Mouse (Mus musculus): Measurements from ENCODE around the gene Macc1. TPM values are rescaled to one million over a fixed set of nuclear protein-coding genes. Genes with fewer than 3 reads are reported as not detected.

Macc1 gene
- polyA plus RNA-seq, 1 experiment from 2014 or later, result 0.35 TPM

- H3K36me3 ChIP-seq, result no peaks in the 10 kb centered on the region
- DNase-seq (ENCODE audit: low spot score), result no peak
- H3K27me3 ChIP-seq (ENCODE audit: insufficient read depth, poor library complexity, severe bottlenecking), result no peaks in the 10 kb centered on the region
- no peaks in the 10 kb centered on the region for H3K9me3 ChIP-seq
- H3K4me3 ChIP-seq, result no peak overlapping the region
- no peaks in the 10 kb centered on the region for H3K4me1 ChIP-seq
- WGBS, result 87% methylated on average over 1 of the region's 1 CpGs
- H3K27ac ChIP-seq, result no peak overlapping the region
These were observed 88.2 kb downstream of the Macc1 start for GRCm38 (mm10) chr12:119402273-119402672.

GRCm38 (mm10) chr12:119402796-119403195 is 88.7 kb downstream of the Macc1 start:
- H3K4me3 ChIP-seq, result no peak overlapping the region
- no peak for DNase-seq (ENCODE audit: low spot score)
- WGBS, result 74% methylated on average over 3 of the region's 3 CpGs
- H3K27ac ChIP-seq, result no peak overlapping the region
- no peaks in the 10 kb centered on the region for H3K9me3 ChIP-seq
- no peaks in the 10 kb centered on the region for H3K4me1 ChIP-seq
- no peaks in the 10 kb centered on the region for H3K36me3 ChIP-seq
- no peaks in the 10 kb centered on the region for H3K27me3 ChIP-seq (ENCODE audit: insufficient read depth, poor library complexity, severe bottlenecking)

GRCm38 (mm10) chr12:119404810-119405209 is 90.7 kb downstream of the Macc1 start:
- Histone ChIP-seq H3K27me3 (ENCODE audit: insufficient read depth, poor library complexity, severe bottlenecking) (no peaks in the 10 kb centered on the region), H3K4me1 (no peaks in the 10 kb centered on the region), H3K27ac (no peak overlapping the region), H3K4me3 (no peak overlapping the region), H3K36me3 (no peaks in the 10 kb centered on the region), H3K9me3 (no peaks in the 10 kb centered on the region)
- WGBS, result 89% methylated on average over 1 of the region's 1 CpGs
- DNase-seq (ENCODE audit: low spot score), result no peak

- H3K4me1 ChIP-seq, result no peaks in the 10 kb centered on the region
- no peaks in the 10 kb centered on the region for H3K27me3 ChIP-seq (ENCODE audit: insufficient read depth, poor library complexity, severe bottlenecking)
- H3K27ac ChIP-seq, result no peak overlapping the region
- no peaks in the 10 kb centered on the region for H3K36me3 ChIP-seq
- no peak overlapping the region for H3K4me3 ChIP-seq
- no peak for DNase-seq (ENCODE audit: low spot score)
- no peaks in the 10 kb centered on the region for H3K9me3 ChIP-seq
These were observed 96.5 kb downstream of the Macc1 start for GRCm38 (mm10) chr12:119410522-119410921.

GRCm38 (mm10) chr12:119410956-119411355 is 96.9 kb downstream of the Macc1 start:
- no peak for DNase-seq (ENCODE audit: low spot score)
- 67% methylated on average over 2 of the region's 2 CpGs for WGBS
- no peak overlapping the region for H3K4me3 ChIP-seq
- no peaks in the 10 kb centered on the region for H3K36me3 ChIP-seq
- H3K4me1 ChIP-seq, result no peaks in the 10 kb centered on the region
- H3K27ac ChIP-seq, result no peak overlapping the region
- no peaks in the 10 kb centered on the region for H3K9me3 ChIP-seq
- H3K27me3 ChIP-seq (ENCODE audit: insufficient read depth, poor library complexity, severe bottlenecking), result no peaks in the 10 kb centered on the region

GRCm38 (mm10) chr12:119411982-119412381 is 97.9 kb downstream of the Macc1 start:
- 81% methylated on average over 2 of the region's 2 CpGs for WGBS
- H3K36me3 ChIP-seq, result no peaks in the 10 kb centered on the region

GRCm38 (mm10) chr12:119415900-119416299 is 101.8 kb downstream of the Macc1 start:
- no peak overlapping the region for H3K4me3 ChIP-seq
- WGBS, result 71% methylated on average over 2 of the region's 2 CpGs

More at GRCm38 (mm10) chr12:119411982-119412381, 97.9 kb downstream of the Macc1 start:
- no peak overlapping the region for H3K27ac ChIP-seq
- no peak overlapping the region for H3K4me3 ChIP-seq
- no peaks in the 10 kb centered on the region for H3K9me3 ChIP-seq
- no peaks in the 10 kb centered on the region for H3K27me3 ChIP-seq (ENCODE audit: insufficient read depth, poor library complexity, severe bottlenecking)
- no peaks in the 10 kb centered on the region for H3K4me1 ChIP-seq
- DNase-seq (ENCODE audit: low spot score), result no peak

GRCm38 (mm10) chr12:119425749-119426148 is 111.7 kb downstream of the Macc1 start:
- Histone ChIP-seq H3K27me3 (ENCODE audit: insufficient read depth, poor library complexity, severe bottlenecking) (no peaks in the 10 kb centered on the region), H3K27ac (no peak overlapping the region), H3K4me1 (no peaks in the 10 kb centered on the region), H3K9me3 (no peaks in the 10 kb centered on the region), H3K4me3 (no peak overlapping the region), H3K36me3 (no peaks in the 10 kb centered on the region)
- 55% methylated on average over 2 of the region's 2 CpGs for WGBS
- no peak for DNase-seq (ENCODE audit: low spot score)

More at GRCm38 (mm10) chr12:119415900-119416299, 101.8 kb downstream of the Macc1 start:
- Histone ChIP-seq H3K27ac (no peak overlapping the region), H3K4me1 (no peaks in the 10 kb centered on the region), H3K27me3 (ENCODE audit: insufficient read depth, poor library complexity, severe bottlenecking) (no peaks in the 10 kb centered on the region), H3K9me3 (no peaks in the 10 kb centered on the region), H3K36me3 (no peaks in the 10 kb centered on the region)
- DNase-seq (ENCODE audit: low spot score), result no peak

GRCm38 (mm10) chr12:119426182-119426886 is 112.3 kb downstream of the Macc1 start:
- 99% methylated on average over 2 of the region's 2 CpGs for WGBS
- Histone ChIP-seq H3K4me3 (no peak overlapping the region), H3K27me3 (ENCODE audit: insufficient read depth, poor library complexity, severe bottlenecking) (no peaks in the 10 kb centered on the region), H3K4me1 (no peaks in the 10 kb centered on the region), H3K27ac (no peak overlapping the region), H3K9me3 (no peaks in the 10 kb centered on the region), H3K36me3 (no peaks in the 10 kb centered on the region)
- no peak for DNase-seq (ENCODE audit: low spot score)

- Histone ChIP-seq H3K9me3 (no peaks in the 10 kb centered on the region), H3K36me3 (no peaks in the 10 kb centered on the region), H3K27ac (no peak overlapping the region), H3K27me3 (ENCODE audit: insufficient read depth, poor library complexity, severe bottlenecking) (no peaks in the 10 kb centered on the region), H3K4me3 (no peak overlapping the region), H3K4me1 (no peaks in the 10 kb centered on the region)
- no peak for DNase-seq (ENCODE audit: low spot score)
- 63% methylated on average over 1 of the region's 1 CpGs for WGBS
These were observed 112.8 kb downstream of the Macc1 start for GRCm38 (mm10) chr12:119426887-119427204.

- no peak for DNase-seq (ENCODE audit: low spot score)
- Histone ChIP-seq H3K27me3 (ENCODE audit: insufficient read depth, poor library complexity, severe bottlenecking) (no peaks in the 10 kb centered on the region), H3K36me3 (no peaks in the 10 kb centered on the region), H3K4me3 (no peak overlapping the region), H3K9me3 (no peaks in the 10 kb centered on the region), H3K27ac (no peak overlapping the region), H3K4me1 (no peaks in the 10 kb centered on the region)
- 78% methylated on average over 2 of the region's 2 CpGs for WGBS
These were observed 126.7 kb downstream of the Macc1 start for GRCm38 (mm10) chr12:119440720-119441119.

- Histone ChIP-seq H3K27me3 (ENCODE audit: insufficient read depth, poor library complexity, severe bottlenecking) (no peaks in the 10 kb centered on the region), H3K27ac (no peak overlapping the region), H3K4me3 (no peak overlapping the region), H3K4me1 (no peaks in the 10 kb centered on the region), H3K36me3 (no peaks in the 10 kb centered on the region), H3K9me3 (no peaks in the 10 kb centered on the region)
- WGBS, result 85% methylated on average over 2 of the region's 2 CpGs
- DNase-seq (ENCODE audit: low spot score), result no peak
These were observed 136.0 kb downstream of the Macc1 start for GRCm38 (mm10) chr12:119450116-119450515.

GRCm38 (mm10) chr12:119451232-119451631 is 137.2 kb downstream of the Macc1 start:
- Histone ChIP-seq H3K4me1 (no peaks in the 10 kb centered on the region), H3K36me3 (no peaks in the 10 kb centered on the region), H3K27ac (no peak overlapping the region), H3K4me3 (no peak overlapping the region), H3K9me3 (no peaks in the 10 kb centered on the region), H3K27me3 (ENCODE audit: insufficient read depth, poor library complexity, severe bottlenecking) (no peaks in the 10 kb centered on the region)
- WGBS, result 58% methylated on average over 3 of the region's 3 CpGs
- no peak for DNase-seq (ENCODE audit: low spot score)

- no peaks in the 10 kb centered on the region for H3K9me3 ChIP-seq
- DNase-seq (ENCODE audit: low spot score), result no peak
- H3K4me3 ChIP-seq, result no peak overlapping the region
- WGBS, result 40% methylated on average over 1 of the region's 1 CpGs
- H3K36me3 ChIP-seq, result no peaks in the 10 kb centered on the region
- H3K4me1 ChIP-seq, result no peaks in the 10 kb centered on the region
- H3K27ac ChIP-seq, result no peak overlapping the region
- H3K27me3 ChIP-seq (ENCODE audit: insufficient read depth, poor library complexity, severe bottlenecking), result no peaks in the 10 kb centered on the region
These were observed 140.0 kb downstream of the Macc1 start for GRCm38 (mm10) chr12:119454076-119454475.

Measured in heart, embryonic 10.5 days (tissue).